Mouse (Mus musculus) thymus, adult 2 months (tissue): Measurements from ENCODE around the gene Lgr4.

ENCODE experiments used
- CTCF ChIP-seq: fragments of 200-500 bp; IDR thresholded peaks from 2 replicates; pipeline ENCODE4 v1.5.1; 2012; ENCODE audit warnings: mild to moderate bottlenecking, control low read depth, low read length, moderate library complexity, borderline replicate concordance; ENCODE audit not compliant: control insufficient read depth, poor library complexity, insufficient read depth; ENCODE audit errors: extremely low read depth
- POLR2A ChIP-seq: fragments of 200-500 bp; IDR thresholded peaks from 2 replicates; pipeline ENCODE4 v1.6.1; 2012; ENCODE audit warnings: mild to moderate bottlenecking, low read length, control low read depth, moderate library complexity; ENCODE audit not compliant: control insufficient read depth, poor library complexity, insufficient read depth; ENCODE audit errors: extremely low read depth

- TF ChIP-seq POLR2A, result no peak
- no peak for TF ChIP-seq CTCF
Observed at GRCm38 (mm10) chr2:109935194-109935593, 17.7 kb downstream of the Lgr4 start.
